Mouse (Mus musculus): ENCODE data around the gene Coq2. TPM values are rescaled to one million over a fixed set of nuclear protein-coding genes. Genes with fewer than 3 reads are reported as not detected.

The Coq2 gene
- polyA plus RNA-seq, 1 experiment from 2014 or later, result 62.2 TPM

DNA sequence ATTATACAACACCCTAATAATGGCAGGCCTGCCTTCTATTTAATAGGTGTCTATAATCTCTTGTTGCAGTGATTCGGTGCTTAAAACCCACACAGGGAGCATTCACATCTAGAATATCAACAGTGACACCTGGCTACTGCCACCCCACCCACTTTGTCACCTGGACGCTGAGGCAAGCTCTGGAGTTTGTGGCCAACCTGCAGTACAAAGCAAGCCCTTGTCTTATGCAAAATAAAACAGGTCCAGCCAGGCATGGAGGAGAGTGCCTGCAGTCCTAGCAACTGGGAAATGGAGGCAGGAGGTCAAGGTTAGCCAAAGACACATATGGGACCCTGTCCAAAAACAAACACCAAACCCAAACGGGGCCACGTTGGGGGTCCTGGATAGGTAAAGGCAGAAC lies 2.5 kb downstream of the Coq2 start:
- WGBS, result 83% methylated on average over 4 of the region's 4 CpGs
- Histone ChIP-seq H3K27ac (replicated peaks; ENCODE audit: low read depth, low read length) (no peak overlapping the region), H3K4me2 (ENCODE audit: low read depth, low read length) (no peak overlapping the region), H3K27me3 (ENCODE audit: control insufficient read depth, insufficient read depth, low read length) (no peaks in the 10 kb centered on the region), H3K9me3 (replicated peaks; ENCODE audit: control insufficient read depth, low read length) (no peaks in the 10 kb centered on the region), H3K4me3 (ENCODE audit: low read depth, low read length) (no peak overlapping the region), H3K9ac (replicated peaks; ENCODE audit: low read length) (no peak overlapping the region), H3K4me1 (ENCODE audit: control insufficient read depth, insufficient read depth, low read length) (no peaks in the 10 kb centered on the region), H3K36me3 (replicated peaks; ENCODE audit: control insufficient read depth, insufficient read depth, low read depth, low read length) (no peaks in the 10 kb centered on the region)
- no peak for ATAC-seq (replicated peaks; ENCODE audit: insufficient number of reproducible peaks, low FRiP score, low TSS enrichment, low read depth)
- DNase-seq (ENCODE audit: low spot score), result no peak

DNA sequence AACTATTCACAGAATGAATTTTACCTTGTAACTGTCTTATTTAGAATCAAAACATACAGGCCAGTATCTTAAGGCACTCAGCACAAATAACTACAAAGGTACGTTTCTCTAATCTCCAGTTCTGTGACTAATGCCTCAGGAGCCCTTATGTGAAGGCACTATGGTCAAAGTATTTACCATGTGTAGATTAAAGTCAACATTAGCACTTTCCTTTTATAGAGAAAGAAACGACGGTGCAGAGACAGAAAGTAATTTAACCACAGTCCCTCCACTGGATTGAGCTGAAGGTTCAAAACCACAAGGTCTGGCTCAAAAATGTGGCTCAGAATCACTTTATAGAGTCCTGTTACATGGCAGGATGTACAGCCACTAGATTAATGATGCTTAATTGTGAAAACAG lies 3.0 kb downstream of the Coq2 start:
- Histone ChIP-seq H3K4me3 (ENCODE audit: low read depth, low read length) (no peak overlapping the region), H3K4me1 (ENCODE audit: control insufficient read depth, insufficient read depth, low read length) (no peaks in the 10 kb centered on the region), H3K4me2 (ENCODE audit: low read depth, low read length) (no peak overlapping the region), H3K27ac (replicated peaks; ENCODE audit: low read depth, low read length) (no peak overlapping the region), H3K9ac (replicated peaks; ENCODE audit: low read length) (no peak overlapping the region), H3K36me3 (replicated peaks; ENCODE audit: control insufficient read depth, insufficient read depth, low read depth, low read length) (no peaks in the 10 kb centered on the region), H3K9me3 (replicated peaks; ENCODE audit: control insufficient read depth, low read length) (no peaks in the 10 kb centered on the region), H3K27me3 (ENCODE audit: control insufficient read depth, insufficient read depth, low read length) (no peaks in the 10 kb centered on the region)
- no peak for ATAC-seq (replicated peaks; ENCODE audit: insufficient number of reproducible peaks, low FRiP score, low TSS enrichment, low read depth)
- DNase-seq (ENCODE audit: low spot score), result no peak
- 85% methylated on average over 3 of the region's 3 CpGs for WGBS

DNA sequence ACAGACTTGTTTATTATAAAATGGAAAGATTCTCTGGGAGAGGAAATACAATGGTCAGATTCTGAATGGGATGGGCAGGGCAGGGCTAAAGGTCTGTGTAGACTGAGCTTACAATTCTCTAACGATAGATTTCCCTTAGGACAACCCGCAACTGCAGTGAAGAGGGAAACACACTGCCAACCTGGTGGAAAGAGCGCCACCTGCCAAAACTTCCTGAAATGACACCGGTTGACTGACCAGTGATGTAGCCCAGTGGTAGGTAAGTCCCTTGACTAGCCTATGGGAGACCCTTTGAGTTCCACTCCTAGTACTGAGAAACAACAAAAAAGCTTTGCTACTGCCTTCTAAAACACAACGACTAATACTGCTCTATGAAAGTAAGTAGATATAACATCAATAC lies 3.5 kb downstream of the Coq2 start:
- Histone ChIP-seq H3K9ac (replicated peaks; ENCODE audit: low read length) (no peak overlapping the region), H3K9me3 (replicated peaks; ENCODE audit: control insufficient read depth, low read length) (no peaks in the 10 kb centered on the region), H3K4me1 (ENCODE audit: control insufficient read depth, insufficient read depth, low read length) (no peaks in the 10 kb centered on the region), H3K27ac (replicated peaks; ENCODE audit: low read depth, low read length) (no peak overlapping the region), H3K4me3 (ENCODE audit: low read depth, low read length) (no peak overlapping the region), H3K4me2 (ENCODE audit: low read depth, low read length) (no peak overlapping the region), H3K36me3 (replicated peaks; ENCODE audit: control insufficient read depth, insufficient read depth, low read depth, low read length) (no peaks in the 10 kb centered on the region), H3K27me3 (ENCODE audit: control insufficient read depth, insufficient read depth, low read length) (no peaks in the 10 kb centered on the region)
- DNase-seq (ENCODE audit: low spot score) (peak; percentile 67), ATAC-seq (replicated peaks; ENCODE audit: insufficient number of reproducible peaks, low FRiP score, low TSS enrichment, low read depth) (no peak)
- WGBS, result 27% methylated on average over 5 of the region's 5 CpGs

DNA sequence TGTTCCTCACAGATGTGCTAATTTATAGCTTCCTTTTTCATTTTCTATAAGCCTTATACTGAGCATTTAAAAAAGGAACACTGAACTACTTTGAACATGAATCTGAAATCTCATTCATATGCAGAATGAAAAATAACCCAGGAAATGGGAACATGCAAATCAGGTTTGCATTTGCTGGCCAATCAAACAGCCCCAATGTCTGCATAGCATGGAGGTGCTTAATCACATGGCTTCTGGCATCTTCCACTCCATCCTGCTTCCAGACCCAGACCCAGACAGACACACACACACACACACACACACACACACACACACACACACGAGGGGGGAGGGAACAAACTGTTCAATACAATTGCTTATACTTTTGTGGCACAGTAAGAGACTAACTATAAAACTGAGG lies 8.0 kb downstream of the Coq2 start:
- Histone ChIP-seq H3K4me3 (ENCODE audit: low read depth, low read length) (no peak overlapping the region), H3K4me2 (ENCODE audit: low read depth, low read length) (no peak overlapping the region), H3K9ac (replicated peaks; ENCODE audit: low read length) (no peak overlapping the region), H3K36me3 (replicated peaks; ENCODE audit: control insufficient read depth, insufficient read depth, low read depth, low read length) (peaks cover 3% of the 10 kb centered on the region; the same call in 1 of the 2 replicates), H3K27ac (replicated peaks; ENCODE audit: low read depth, low read length) (no peak overlapping the region), H3K9me3 (replicated peaks; ENCODE audit: control insufficient read depth, low read length) (no peaks in the 10 kb centered on the region), H3K4me1 (ENCODE audit: control insufficient read depth, insufficient read depth, low read length) (no peaks in the 10 kb centered on the region), H3K27me3 (ENCODE audit: control insufficient read depth, insufficient read depth, low read length) (no peaks in the 10 kb centered on the region)
- DNase-seq (ENCODE audit: low spot score) (no peak), ATAC-seq (replicated peaks; ENCODE audit: insufficient number of reproducible peaks, low FRiP score, low TSS enrichment, low read depth) (no peak)
- WGBS, result 78% methylated on average over 1 of the region's 1 CpGs

DNA sequence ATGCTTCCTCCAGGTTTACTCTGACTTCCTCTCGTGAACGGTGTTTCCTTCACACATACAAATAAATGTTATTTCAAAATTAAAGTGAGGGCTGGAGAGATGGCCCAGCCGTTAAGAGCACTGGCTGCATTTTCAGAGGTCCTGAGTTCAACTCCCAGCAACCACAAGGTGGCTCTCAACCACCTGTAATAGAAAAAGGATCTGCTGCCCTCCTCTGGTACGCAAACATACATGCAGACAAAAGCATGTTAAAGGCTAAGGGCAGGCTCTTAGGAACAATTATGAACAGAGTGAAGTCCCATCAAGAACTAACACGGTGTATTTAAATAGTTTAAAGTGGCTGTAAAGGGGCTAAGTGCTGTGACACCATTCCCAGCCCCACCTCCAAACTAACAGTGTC lies 11.1 kb downstream of the Coq2 start:
- Histone ChIP-seq H3K9ac (replicated peaks; ENCODE audit: low read length) (no peak overlapping the region), H3K9me3 (replicated peaks; ENCODE audit: control insufficient read depth, low read length) (no peaks in the 10 kb centered on the region), H3K27ac (replicated peaks; ENCODE audit: low read depth, low read length) (no peak overlapping the region), H3K4me2 (ENCODE audit: low read depth, low read length) (no peak overlapping the region), H3K27me3 (ENCODE audit: control insufficient read depth, insufficient read depth, low read length) (no peaks in the 10 kb centered on the region), H3K4me1 (ENCODE audit: control insufficient read depth, insufficient read depth, low read length) (no peaks in the 10 kb centered on the region), H3K36me3 (replicated peaks; ENCODE audit: control insufficient read depth, insufficient read depth, low read depth, low read length) (peaks cover 3% of the 10 kb centered on the region; the same call in 1 of the 2 replicates), H3K4me3 (ENCODE audit: low read depth, low read length) (no peak overlapping the region)
- no peak for ATAC-seq (replicated peaks; ENCODE audit: insufficient number of reproducible peaks, low FRiP score, low TSS enrichment, low read depth)
- 54% methylated on average over 5 of the region's 5 CpGs for WGBS
- peak; percentile 35 for DNase-seq (ENCODE audit: low spot score)

DNA sequence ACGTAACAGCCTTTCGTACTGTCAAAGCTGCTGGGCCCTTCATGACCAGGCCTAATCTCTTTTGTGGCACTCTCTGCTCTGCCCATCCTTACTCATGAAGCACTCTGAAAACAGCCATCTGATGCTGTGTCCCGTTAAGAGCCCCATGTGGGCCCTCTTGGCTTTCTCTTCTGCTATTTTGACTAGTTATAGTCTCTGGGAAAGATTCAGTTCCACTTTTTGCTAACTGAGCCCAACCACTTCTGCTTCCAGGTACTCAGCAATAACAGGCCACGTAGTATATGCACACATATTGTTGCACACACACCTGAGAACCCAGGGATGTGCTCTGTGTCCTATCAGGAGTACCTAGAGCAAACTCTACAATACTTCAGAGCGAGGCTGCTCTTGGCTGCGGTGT lies 11.9 kb downstream of the Coq2 start:
- 92% methylated on average over 6 of the region's 6 CpGs for WGBS
- no peaks in the 10 kb centered on the region for H3K9me3 ChIP-seq (replicated peaks; ENCODE audit: control insufficient read depth, low read length)
- H3K9ac ChIP-seq (replicated peaks; ENCODE audit: low read length), result no peak overlapping the region
- H3K4me2 ChIP-seq (ENCODE audit: low read depth, low read length), result no peak overlapping the region
- no peak overlapping the region for H3K27ac ChIP-seq (replicated peaks; ENCODE audit: low read depth, low read length)
- no peak for DNase-seq (ENCODE audit: low spot score)
- no peak for ATAC-seq (replicated peaks; ENCODE audit: insufficient number of reproducible peaks, low FRiP score, low TSS enrichment, low read depth)
- H3K27me3 ChIP-seq (ENCODE audit: control insufficient read depth, insufficient read depth, low read length), result no peaks in the 10 kb centered on the region
- peaks cover 3% of the 10 kb centered on the region; the same call in 1 of the 2 replicates for H3K36me3 ChIP-seq (replicated peaks; ENCODE audit: control insufficient read depth, insufficient read depth, low read depth, low read length)
- no peaks in the 10 kb centered on the region for H3K4me1 ChIP-seq (ENCODE audit: control insufficient read depth, insufficient read depth, low read length)
- H3K4me3 ChIP-seq (ENCODE audit: low read depth, low read length), result no peak overlapping the region

DNA sequence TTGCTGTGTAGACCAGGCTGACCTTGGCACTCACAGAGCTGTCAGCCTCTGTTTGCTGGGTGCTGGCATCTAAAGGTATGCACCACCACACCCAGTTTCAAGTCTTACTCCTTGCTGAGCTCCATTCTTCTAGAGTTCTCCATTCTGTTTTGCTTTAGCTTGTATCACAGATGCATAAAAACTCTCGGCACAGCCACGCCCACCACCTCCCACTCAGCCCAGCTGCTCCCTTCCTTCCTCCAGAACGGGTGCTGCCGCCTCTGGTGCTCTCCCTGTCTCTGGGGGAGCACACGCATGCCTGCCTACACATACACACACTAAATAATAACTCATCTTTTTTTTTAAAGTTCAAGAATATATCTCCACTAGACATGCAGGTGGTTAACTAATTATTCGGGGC lies 16.5 kb downstream of the Coq2 start:
- H3K4me3 ChIP-seq (ENCODE audit: low read depth, low read length), result no peak overlapping the region
- peaks cover 8% of the 10 kb centered on the region for H3K36me3 ChIP-seq (replicated peaks; ENCODE audit: control insufficient read depth, insufficient read depth, low read depth, low read length)
- no peaks in the 10 kb centered on the region for H3K27me3 ChIP-seq (ENCODE audit: control insufficient read depth, insufficient read depth, low read length)
- no peak for ATAC-seq (replicated peaks; ENCODE audit: insufficient number of reproducible peaks, low FRiP score, low TSS enrichment, low read depth)
- H3K4me1 ChIP-seq (ENCODE audit: control insufficient read depth, insufficient read depth, low read length), result no peaks in the 10 kb centered on the region
- DNase-seq (ENCODE audit: low spot score), result no peak
- no peak overlapping the region for H3K27ac ChIP-seq (replicated peaks; ENCODE audit: low read depth, low read length)
- no peak overlapping the region for H3K4me2 ChIP-seq (ENCODE audit: low read depth, low read length)
- H3K9ac ChIP-seq (replicated peaks; ENCODE audit: low read length), result no peak overlapping the region
- 90% methylated on average over 6 of the region's 6 CpGs for WGBS
- no peaks in the 10 kb centered on the region for H3K9me3 ChIP-seq (replicated peaks; ENCODE audit: control insufficient read depth, low read length)

DNA sequence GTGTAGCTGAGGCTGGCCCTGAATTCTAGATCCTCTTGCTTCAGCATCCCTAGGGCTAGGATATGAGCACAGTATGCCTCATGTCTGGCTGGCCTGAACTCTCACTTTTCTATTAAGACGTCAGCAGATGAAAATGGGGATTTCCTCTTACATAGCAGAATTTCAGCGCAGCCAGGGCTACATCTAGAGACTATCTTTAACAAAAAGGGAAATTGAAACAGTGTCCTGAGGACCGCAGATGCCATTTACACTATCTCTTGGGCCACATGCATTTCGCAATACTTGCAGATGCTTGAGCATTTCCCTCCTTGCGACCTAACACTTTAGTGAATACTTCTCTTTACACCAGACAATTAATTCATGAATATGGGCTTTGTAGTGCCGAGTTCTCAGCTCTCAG lies 18.6 kb downstream of the Coq2 start:
- H3K4me1 ChIP-seq (ENCODE audit: control insufficient read depth, insufficient read depth, low read length), result no peaks in the 10 kb centered on the region
- 87% methylated on average over 6 of the region's 6 CpGs for WGBS
- no peak overlapping the region for H3K4me2 ChIP-seq (ENCODE audit: low read depth, low read length)
- no peak overlapping the region for H3K27ac ChIP-seq (replicated peaks; ENCODE audit: low read depth, low read length)
- ATAC-seq (replicated peaks; ENCODE audit: insufficient number of reproducible peaks, low FRiP score, low TSS enrichment, low read depth) (no peak), DNase-seq (ENCODE audit: low spot score) (no peak)
- no peaks in the 10 kb centered on the region for H3K9me3 ChIP-seq (replicated peaks; ENCODE audit: control insufficient read depth, low read length)
- H3K27me3 ChIP-seq (ENCODE audit: control insufficient read depth, insufficient read depth, low read length), result no peaks in the 10 kb centered on the region
- no peak overlapping the region for H3K4me3 ChIP-seq (ENCODE audit: low read depth, low read length)
- H3K36me3 ChIP-seq (replicated peaks; ENCODE audit: control insufficient read depth, insufficient read depth, low read depth, low read length), result peaks cover 8% of the 10 kb centered on the region
- H3K9ac ChIP-seq (replicated peaks; ENCODE audit: low read length), result no peak overlapping the region

All from embryonic facial prominence, embryonic 11.5 days (tissue).